Mouse (Mus musculus) hindbrain, postnatal 0 days (tissue): ENCODE data around the gene B4galnt1. TPM values are rescaled to one million over a fixed set of nuclear protein-coding genes. Genes with fewer than 3 reads are reported as not detected.
A peak's percentile ranks its signal among the peaks of the same experiment; 100 is the strongest.

Source experiments
- ATAC-seq: fragments of 200-750 bp; cut with Nextera tagmentation; 2 replicates; pipeline ENCODE4 v1.8.0; 2017; ENCODE audit warnings: mild to moderate bottlenecking, moderate TSS enrichment, moderate library complexity
- DNase-seq: peaks from one replicate; pipeline ENCODE4 v3.0.0-alpha.2; 2015; ENCODE audit warnings: low spot score
- H3K27ac ChIP-seq: fragments of 300-500 bp; sonication (generic); 2 replicates; pipeline ENCODE4 v1.5.1; 2014; ENCODE audit warnings: mild to moderate bottlenecking
- H3K27me3 ChIP-seq: fragments of 300-500 bp; sonication (generic); 2 replicates; pipeline ENCODE4 v1.6.1; 2014; ENCODE audit warnings: low read length, mixed read lengths; ENCODE audit not compliant: insufficient read depth
- H3K36me3 ChIP-seq: fragments of 300-500 bp; sonication (generic); 2 replicates; pipeline ENCODE4 v1.6.1; 2014; ENCODE audit warnings: low read length, mixed read lengths; ENCODE audit not compliant: insufficient read depth
- H3K4me1 ChIP-seq: fragments of 300-500 bp; sonication (generic); 2 replicates; pipeline ENCODE4 v1.6.1; 2014; ENCODE audit warnings: antibody characterized with exemption, low read length, mixed read lengths; ENCODE audit not compliant: insufficient read depth
- H3K4me2 ChIP-seq: fragments of 300-500 bp; sonication (generic); 2 replicates; pipeline ENCODE4 v1.6.1; 2014; ENCODE audit warnings: low read depth, mild to moderate bottlenecking, low read length, moderate library complexity, mixed read lengths
- H3K4me3 ChIP-seq: fragments of 300-500 bp; sonication (generic); 2 replicates; pipeline ENCODE4 v1.5.1; 2014; ENCODE audit warnings: low read length
- H3K9ac ChIP-seq: fragments of 300-500 bp; sonication (generic); replicated peaks from 2 replicates; pipeline ENCODE4 v1.6.1; 2014; ENCODE audit warnings: mild to moderate bottlenecking, low read length, moderate library complexity, mixed read lengths
- H3K9me3 ChIP-seq: fragments of 300-500 bp; sonication (generic); 2 replicates; pipeline ENCODE4 v1.6.1; 2016; ENCODE audit warnings: low read length, mixed read lengths
- CTCF ChIP-seq: IDR thresholded peaks from 2 replicates; pipeline ENCODE4 v1.5.1; 2016; ENCODE audit warnings: antibody characterized with exemption, control low read depth, low read depth
- WGBS: fragments of 180-500 bp; shearing (Covaris S2); extraction: QIAGEN DNeasy Blood & Tissue Kit; methylation state at CpG from one replicate; pipeline ENCODE4 v1.1.7; 2014; 5-methylcytosine and 5-hydroxymethylcytosine counted together
- polyA plus RNA-seq: library from polyadenylated mRNA; unstranded; fragments of >200 nt; fragmentation: Nextera tagmentation; extraction: Ambion mirVana; gene quantifications from 2 replicates; pipeline ENCODE4 v1.2.1, GENCODE M21; 2015
- total RNA-seq: library from RNA; depleted of rRNA; stranded (reverse); fragments of >200 nt; gene quantifications from 2 replicates; pipeline ENCODE4 v1.2.3, GENCODE M21; 2014

B4galnt1 gene
- total and polyA plus RNA-seq, 2 experiments from 2014 or later, result 65.3 to 112 TPM

- H3K4me1 ChIP-seq, result 0 out of 2 replicates have a peak, but pooled peaks cover 8% of the 10 kb centered on the region
- H3K4me2 ChIP-seq, result peak overlapping the region; percentile 85
- DNase-seq, result peak; percentile 81
- no peaks in the 10 kb centered on the region for H3K9me3 ChIP-seq
- WGBS, result 6% methylated on average over 13 of the region's 13 CpGs
- peak overlapping the region; percentile 44 for H3K9ac ChIP-seq
- peaks cover 10% of the 10 kb centered on the region; the same call in 1 of the 2 replicates for H3K36me3 ChIP-seq
- no peaks in the 10 kb centered on the region for H3K27me3 ChIP-seq
- H3K27ac ChIP-seq, result peak overlapping the region; percentile 86
- no peak for TF ChIP-seq CTCF
- peak; percentile 41 for ATAC-seq
- peak overlapping the region; percentile 27 for H3K4me3 ChIP-seq
These were observed 42.1 kb upstream of the B4galnt1 start for GRCm38 (mm10) chr10:127122784-127123435.

DNA sequence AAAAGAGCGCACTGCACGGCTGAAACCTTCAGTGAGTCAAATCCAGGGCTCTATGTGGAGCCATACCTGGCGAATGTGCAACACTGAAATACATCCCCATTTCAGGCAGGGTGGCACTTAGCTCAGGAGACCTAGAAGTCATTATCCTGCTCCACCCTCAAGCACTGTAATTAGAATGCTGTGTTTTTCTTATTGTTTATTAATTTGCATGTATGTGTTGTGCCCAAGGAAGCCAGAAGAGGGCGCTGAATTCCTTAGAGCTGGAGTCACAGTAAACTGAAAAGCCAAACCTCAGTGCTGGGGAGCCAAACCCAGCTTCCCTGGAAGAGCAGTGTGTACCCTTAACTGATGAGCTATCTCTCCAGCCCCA lies 41.6 kb upstream of the B4galnt1 start:
- 11% methylated on average over 4 of the region's 4 CpGs for WGBS
- H3K4me2 ChIP-seq, result peak overlapping the region; percentile 85
- H3K9ac ChIP-seq, result peak overlapping the region; percentile 44
- peak; percentile 87 for DNase-seq
- H3K27me3 ChIP-seq, result no peaks in the 10 kb centered on the region
- peaks cover 5% of the 10 kb centered on the region; the same call in 1 of the 2 replicates for H3K36me3 ChIP-seq
- H3K27ac ChIP-seq, result peak overlapping the region; percentile 86
- peak; percentile 79 for TF ChIP-seq CTCF
- no peaks in the 10 kb centered on the region for H3K9me3 ChIP-seq
- 0 out of 2 replicates have a peak, but pooled peaks cover 8% of the 10 kb centered on the region for H3K4me1 ChIP-seq
- H3K4me3 ChIP-seq, result peak overlapping the region; percentile 27
- ATAC-seq, result peak; percentile 44

DNA sequence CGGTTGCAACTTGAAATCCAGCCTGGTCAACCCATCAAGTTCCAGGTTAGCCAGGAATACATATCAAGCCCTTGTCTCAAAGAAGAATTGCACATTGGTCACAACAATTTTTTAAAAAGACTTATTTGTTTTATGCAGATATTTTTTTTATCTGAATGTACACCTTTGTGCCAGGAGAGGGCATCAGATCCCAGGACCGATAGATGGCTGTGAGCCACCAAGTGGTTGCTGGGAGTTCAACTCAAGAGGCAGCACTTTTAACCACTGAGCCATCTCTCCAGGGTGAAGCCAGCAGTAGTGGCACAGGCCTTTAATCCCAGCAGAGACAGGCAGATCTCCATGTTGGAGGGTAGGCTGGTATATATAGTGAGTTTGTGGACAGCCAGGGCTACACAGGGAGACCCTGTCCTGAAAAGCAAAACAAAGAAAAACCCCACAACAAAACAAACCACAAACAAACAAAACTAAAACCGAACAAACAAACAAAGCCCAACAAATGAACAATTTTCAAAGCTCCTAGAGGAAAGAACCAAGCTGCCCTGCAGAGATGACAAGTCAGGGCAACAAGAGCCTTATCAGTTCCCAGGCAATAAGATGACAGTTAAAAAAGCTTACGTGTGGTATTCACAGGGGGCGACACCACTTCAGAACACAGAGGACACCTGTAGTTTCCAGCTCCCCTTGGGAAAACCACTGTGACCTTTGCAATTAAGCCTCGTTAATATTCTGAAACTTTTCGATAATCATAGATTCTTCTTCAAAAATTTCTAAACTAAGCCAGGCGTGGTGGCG lies 39.6 kb upstream of the B4galnt1 start:
- 76% methylated on average over 9 of the region's 9 CpGs for WGBS
- no peaks in the 10 kb centered on the region for H3K9me3 ChIP-seq
- H3K4me1 ChIP-seq, result 0 out of 2 replicates have a peak, but pooled peaks cover 8% of the 10 kb centered on the region
- no peak overlapping the region for H3K4me3 ChIP-seq
- ATAC-seq, result no peak
- peak; percentile 70 for DNase-seq
- H3K36me3 ChIP-seq, result no peaks in the 10 kb centered on the region
- no peak overlapping the region for H3K9ac ChIP-seq
- H3K27ac ChIP-seq, result no peak overlapping the region
- no peaks in the 10 kb centered on the region for H3K27me3 ChIP-seq
- H3K4me2 ChIP-seq, result no peak overlapping the region
- TF ChIP-seq CTCF, result peak; percentile 70

GRCm38 (mm10) chr10:127126579-127126978 lies 38.4 kb upstream of the B4galnt1 start:
- TF ChIP-seq CTCF, result no peak
- H3K27me3 ChIP-seq, result no peaks in the 10 kb centered on the region
- no peaks in the 10 kb centered on the region for H3K36me3 ChIP-seq
- ATAC-seq (no peak), DNase-seq (no peak)
- no peak overlapping the region for H3K4me2 ChIP-seq
- H3K4me3 ChIP-seq, result no peak overlapping the region
- H3K4me1 ChIP-seq, result 0 out of 2 replicates have a peak, but pooled peaks cover 8% of the 10 kb centered on the region
- H3K27ac ChIP-seq, result no peak overlapping the region
- no peak overlapping the region for H3K9ac ChIP-seq
- 82% methylated on average over 5 of the region's 5 CpGs for WGBS
- no peaks in the 10 kb centered on the region for H3K9me3 ChIP-seq

DNA sequence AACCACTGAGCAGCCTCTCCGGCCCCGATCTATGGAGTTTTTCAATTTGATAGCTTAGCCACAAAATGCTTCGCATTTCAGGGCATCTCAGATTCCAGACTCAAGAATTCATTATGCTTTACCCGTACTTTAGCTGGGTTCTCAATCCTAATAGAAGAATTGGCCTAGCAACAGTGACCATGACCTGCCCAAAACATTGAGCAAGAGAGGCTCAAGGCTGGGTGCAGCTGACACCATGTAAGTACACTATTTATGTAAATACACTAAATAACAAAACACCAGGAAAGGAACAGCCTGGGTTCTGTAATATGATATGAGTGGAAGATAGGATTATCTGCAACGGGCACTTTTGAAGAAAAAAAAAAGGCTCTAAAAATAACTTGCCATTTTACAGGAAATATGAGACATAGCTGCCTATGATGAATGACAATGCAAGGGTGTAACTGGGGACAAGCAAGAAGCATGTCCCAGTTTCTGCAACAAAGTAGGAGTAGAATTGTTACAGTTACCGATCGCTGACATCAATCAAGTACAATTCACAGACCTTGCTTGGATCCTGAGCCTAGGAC lies 37.2 kb upstream of the B4galnt1 start:
- H3K27ac ChIP-seq, result no peak overlapping the region
- TF ChIP-seq CTCF, result no peak
- no peak for ATAC-seq
- H3K9ac ChIP-seq, result no peak overlapping the region
- WGBS, result 85% methylated on average over 7 of the region's 7 CpGs
- H3K4me1 ChIP-seq, result 0 out of 2 replicates have a peak, but pooled peaks cover 4% of the 10 kb centered on the region
- no peaks in the 10 kb centered on the region for H3K27me3 ChIP-seq
- H3K36me3 ChIP-seq, result no peaks in the 10 kb centered on the region
- no peak overlapping the region for H3K4me2 ChIP-seq
- H3K4me3 ChIP-seq, result no peak overlapping the region
- no peak for DNase-seq
- H3K9me3 ChIP-seq, result no peaks in the 10 kb centered on the region

DNA sequence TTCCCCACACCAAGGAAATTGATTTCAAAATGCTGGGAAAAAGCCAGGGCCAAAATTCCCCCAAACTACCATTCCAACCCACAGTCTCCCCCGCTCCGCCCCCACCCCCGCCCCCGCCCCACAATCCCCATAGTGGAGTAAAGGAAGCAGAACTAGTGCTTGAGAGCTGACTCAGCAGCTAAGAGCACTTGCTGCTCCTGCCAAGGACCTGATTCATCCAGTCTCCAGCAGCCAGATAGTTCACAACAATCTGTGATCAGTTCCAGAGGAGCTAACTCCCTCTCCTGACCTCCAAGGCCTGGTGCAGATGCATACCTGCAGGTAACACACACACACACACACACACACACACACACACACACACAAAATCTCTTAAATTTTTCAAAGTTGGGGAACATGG lies 35.6 kb upstream of the B4galnt1 start:
- 67% methylated on average over 4 of the region's 4 CpGs for WGBS
- H3K4me1 ChIP-seq, result no peaks in the 10 kb centered on the region
- ATAC-seq, result no peak

More for the DNA sequence above, 35.6 kb upstream of the B4galnt1 start:
- Histone ChIP-seq H3K9ac (no peak overlapping the region), H3K4me2 (no peak overlapping the region), H3K27ac (no peak overlapping the region), H3K27me3 (no peaks in the 10 kb centered on the region), H3K36me3 (no peaks in the 10 kb centered on the region), H3K9me3 (no peaks in the 10 kb centered on the region), H3K4me3 (no peak overlapping the region)
- TF ChIP-seq CTCF, result no peak
- no peak for DNase-seq
